Mouse (Mus musculus) CD4-positive, CD25-positive, alpha-beta regulatory T cell, adult 4 months (primary cell): ENCODE measurements around the gene Tas1r3. TPM values are rescaled to one million over a fixed set of nuclear protein-coding genes. Genes with fewer than 3 reads are reported as not detected.
A peak's percentile ranks its signal among the peaks of the same experiment; 100 is the strongest.

Source experiments
- ATAC-seq: one replicate; pipeline ENCODE4 v1.8.0; 2017
- polyA plus RNA-seq, 2 experiments: library from polyadenylated mRNA; unstranded; fragments of 100-300 nt; shearing (Covaris generic); gene quantifications; one replicate each; pipeline ENCODE4 v1.2.1; 2017

Gene Tas1r3
- polyA plus RNA-seq, 2 experiments from 2014 or later: 0.62 to 0.66 TPM

- no peak for ATAC-seq
Observed at GRCm38 (mm10) chr4:155886330-155886729, 23.2 kb upstream of the Tas1r3 start.

DNA sequence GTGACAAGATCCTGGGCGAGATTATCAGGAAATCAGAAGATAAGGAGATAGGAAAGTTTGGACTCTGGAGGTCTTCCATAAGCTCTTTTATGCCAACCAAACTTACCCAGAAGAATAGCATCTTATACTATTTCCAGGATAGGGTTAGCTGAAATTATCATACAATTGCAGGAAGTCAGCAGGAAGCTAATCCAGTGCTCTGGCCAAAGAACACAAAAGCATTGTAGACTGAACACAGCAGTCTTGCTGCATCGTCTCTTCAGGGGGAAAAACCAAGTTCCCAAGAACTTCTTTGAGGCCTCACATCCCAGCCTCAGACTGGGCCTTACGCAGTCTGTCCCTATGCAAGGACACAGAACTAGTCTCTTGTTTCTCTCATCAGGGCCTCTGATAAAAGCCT lies 20.4 kb upstream of the Tas1r3 start:
- no peak for ATAC-seq

DNA sequence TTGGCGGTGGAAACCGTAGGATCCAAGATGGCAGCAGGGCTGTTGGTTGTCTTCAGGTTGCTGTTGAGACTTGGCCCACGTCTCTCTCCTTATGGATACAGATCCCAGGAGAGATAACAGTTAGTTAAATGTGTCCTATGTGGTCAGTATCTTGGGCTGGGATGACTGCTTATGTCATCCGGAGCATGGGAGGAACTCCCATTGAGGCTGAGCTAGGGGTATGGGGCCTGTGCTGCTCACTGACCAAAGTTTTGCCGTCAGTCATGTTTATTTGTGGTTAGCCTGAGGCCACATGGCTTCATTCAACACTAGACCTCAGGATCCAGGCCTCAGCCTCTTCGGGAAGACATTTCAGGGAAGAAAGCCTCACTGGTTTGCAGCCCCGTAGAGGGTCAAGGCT lies 8.2 kb upstream of the Tas1r3 start:
- no peak for ATAC-seq

DNA sequence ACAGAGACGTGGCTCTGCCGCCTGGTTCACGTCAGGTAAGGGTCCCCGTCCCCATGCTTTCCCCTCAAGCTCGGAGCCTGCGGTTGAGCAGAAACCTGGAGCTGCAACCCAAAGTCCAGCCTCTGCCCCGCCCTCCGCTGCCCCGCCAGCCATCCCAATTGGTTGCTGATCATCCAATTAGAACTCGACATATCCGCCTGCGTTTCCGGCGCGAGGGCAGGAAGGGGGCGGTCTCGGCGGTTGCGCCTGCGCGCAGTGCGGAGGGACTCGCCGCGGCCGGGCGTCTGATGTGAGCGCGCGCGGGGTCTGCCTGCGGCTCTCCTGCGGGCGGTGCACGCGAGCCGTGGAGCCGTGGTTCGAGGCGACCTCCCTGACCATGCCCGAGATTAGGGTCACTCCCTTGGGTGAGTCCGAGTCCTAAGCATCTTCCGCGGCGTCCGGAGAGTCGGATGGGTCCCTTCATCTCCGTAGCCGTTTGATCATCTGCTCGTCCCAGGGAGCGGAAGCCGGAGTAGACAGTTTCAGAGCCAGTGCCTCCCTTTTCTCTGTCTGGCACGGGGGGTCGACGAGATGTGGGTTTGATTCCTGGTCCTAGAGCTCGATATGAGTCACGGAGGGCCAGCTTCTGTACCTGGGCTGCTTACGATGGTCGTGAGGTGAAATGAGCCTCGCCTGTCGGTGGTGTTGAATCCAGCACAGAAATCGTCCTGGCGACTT lies 6.3 kb upstream of the Tas1r3 start, which contains the start of the genes Cptp and Ints11:
Gene Cptp (minus strand): TSS at position 124 of the 717 bp plus-strand sequence.
Gene Ints11 (plus strand): TSS at position 230 of the 717 bp plus-strand sequence.
- peak; percentile 96 for ATAC-seq

GRCm38 (mm10) chr4:155868614-155869298 lies 5.6 kb upstream of the Tas1r3 start:
- ATAC-seq: peak; percentile 25

- ATAC-seq: no peak
Observed at GRCm38 (mm10) chr4:155861787-155862186, 1.4 kb downstream of the Tas1r3 start.

DNA sequence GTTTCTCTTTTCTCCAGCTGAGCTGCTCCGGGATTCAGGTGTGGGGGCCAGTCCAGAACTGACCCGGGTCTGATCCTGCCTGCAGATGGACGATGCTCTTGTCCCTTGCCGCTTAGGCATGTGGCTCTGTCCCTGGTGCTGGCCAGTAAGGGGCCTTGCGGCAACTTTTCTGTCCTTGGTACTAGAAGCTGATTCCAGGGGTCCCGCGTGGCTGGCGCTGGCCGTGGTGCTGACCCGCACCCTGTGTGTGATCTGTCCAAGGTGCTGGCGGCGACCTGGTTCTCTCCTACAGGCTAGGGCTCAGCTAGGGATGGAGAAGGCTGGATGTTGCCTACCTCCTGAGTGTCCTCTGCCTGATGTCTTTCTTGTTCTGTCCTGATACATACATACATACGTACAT lies 3.8 kb downstream of the Tas1r3 start:
- no peak for ATAC-seq

- no peak for ATAC-seq
Observed at GRCm38 (mm10) chr4:155856881-155857280, 6.3 kb downstream of the Tas1r3 start.

- ATAC-seq: no peak
Observed at GRCm38 (mm10) chr4:155856071-155856470, 7.1 kb downstream of the Tas1r3 start.

GRCm38 (mm10) chr4:155854991-155855390 lies 8.2 kb downstream of the Tas1r3 start:
- ATAC-seq: no peak

DNA sequence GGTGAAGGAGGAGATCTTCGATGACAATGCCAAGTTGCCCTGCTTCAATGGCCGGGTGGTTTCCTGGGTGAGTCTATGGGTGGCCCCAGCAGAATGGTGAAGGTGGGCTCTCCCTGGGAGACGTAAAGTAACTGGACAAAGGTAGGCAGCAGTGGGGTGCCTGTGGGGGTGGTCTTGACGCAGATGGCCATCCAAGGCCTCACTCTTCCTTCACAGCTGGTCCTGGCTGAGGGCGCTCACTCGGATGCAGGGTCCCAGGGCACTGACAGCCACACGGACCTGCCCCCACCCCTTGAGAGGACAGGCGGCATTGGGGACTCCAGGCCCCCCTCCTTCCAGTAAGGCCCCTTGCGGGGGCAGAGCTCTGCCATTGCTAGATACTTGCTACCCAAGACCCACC lies 9.7 kb downstream of the Tas1r3 start:
- no peak for ATAC-seq

GRCm38 (mm10) chr4:155851951-155852411 lies 11.2 kb downstream of the Tas1r3 start:
- ATAC-seq: no peak

DNA sequence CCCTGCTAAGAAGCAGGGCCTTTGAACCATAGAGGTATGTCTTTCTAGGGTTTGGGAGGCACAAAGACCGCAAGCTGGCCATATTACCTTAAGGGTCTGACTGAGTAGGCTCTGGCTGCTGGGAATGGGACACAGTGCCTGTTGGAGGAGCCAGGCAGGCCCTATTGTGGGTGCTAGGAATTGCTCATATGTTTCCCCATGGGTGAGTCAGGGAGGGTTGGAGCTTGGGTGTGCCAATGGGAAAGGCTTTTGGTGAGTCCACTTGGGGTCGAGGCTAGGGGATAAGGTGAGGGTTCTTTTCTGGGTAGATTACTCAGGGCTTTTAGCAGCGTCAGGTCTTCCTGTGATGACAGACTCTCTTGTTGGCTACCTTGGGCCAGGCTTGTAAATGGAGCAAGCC lies 11.8 kb downstream of the Tas1r3 start:
- no peak for ATAC-seq

- ATAC-seq: no peak
Observed at GRCm38 (mm10) chr4:155849792-155850451, 13.2 kb downstream of the Tas1r3 start.

DNA sequence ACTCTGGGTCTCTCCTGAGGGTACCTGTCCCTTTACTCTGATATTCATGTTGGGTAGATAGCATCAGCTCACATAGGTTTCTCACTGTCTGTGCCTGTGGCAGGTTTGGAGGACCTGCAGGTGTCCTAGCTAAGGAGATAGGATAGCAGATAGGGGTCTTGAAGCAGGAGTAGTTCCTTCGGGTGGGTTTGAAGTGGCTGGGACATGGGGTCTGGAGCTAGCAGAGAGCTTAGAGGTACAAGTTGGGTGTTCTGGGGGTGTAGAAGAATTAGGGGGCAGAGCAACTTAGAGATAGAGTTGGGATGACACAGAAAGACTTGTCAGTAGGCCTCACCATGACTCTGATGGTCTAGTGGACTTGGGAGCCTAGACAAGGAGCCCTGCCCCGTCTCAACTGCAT lies 13.8 kb downstream of the Tas1r3 start:
- no peak for ATAC-seq

DNA sequence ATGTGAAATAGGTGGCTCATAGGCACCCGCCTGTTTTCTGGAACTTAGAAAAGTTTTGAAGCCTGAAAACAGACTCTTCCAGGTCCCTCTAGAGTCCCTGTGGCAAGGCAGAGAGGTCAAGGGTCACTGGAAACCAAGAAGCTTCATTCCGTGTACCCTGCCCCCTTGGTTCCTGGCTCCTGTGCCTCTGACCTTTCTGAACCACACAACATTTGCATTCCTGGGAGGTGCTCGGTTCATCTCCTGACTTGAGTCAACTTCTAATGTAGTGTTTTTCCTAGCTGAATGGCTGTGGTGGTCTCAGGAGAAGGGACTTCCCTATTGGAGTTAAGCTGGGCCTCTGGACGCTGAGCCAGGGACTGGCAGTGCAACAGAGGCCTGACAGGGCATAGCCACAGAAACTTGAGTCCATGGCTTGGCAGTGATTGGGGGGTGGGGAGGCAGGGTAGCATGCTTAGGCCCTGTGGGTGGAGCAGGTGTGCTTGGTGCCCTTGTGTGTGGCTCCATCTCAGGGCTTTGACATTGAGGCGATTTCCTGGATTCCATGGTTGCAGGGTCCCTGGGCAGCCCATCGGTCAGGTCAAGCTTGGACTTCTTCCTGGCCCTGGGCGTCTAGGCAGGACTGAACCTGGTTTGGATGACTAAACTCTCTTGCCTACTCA lies 14.6 kb downstream of the Tas1r3 start:
- ATAC-seq: no peak

DNA sequence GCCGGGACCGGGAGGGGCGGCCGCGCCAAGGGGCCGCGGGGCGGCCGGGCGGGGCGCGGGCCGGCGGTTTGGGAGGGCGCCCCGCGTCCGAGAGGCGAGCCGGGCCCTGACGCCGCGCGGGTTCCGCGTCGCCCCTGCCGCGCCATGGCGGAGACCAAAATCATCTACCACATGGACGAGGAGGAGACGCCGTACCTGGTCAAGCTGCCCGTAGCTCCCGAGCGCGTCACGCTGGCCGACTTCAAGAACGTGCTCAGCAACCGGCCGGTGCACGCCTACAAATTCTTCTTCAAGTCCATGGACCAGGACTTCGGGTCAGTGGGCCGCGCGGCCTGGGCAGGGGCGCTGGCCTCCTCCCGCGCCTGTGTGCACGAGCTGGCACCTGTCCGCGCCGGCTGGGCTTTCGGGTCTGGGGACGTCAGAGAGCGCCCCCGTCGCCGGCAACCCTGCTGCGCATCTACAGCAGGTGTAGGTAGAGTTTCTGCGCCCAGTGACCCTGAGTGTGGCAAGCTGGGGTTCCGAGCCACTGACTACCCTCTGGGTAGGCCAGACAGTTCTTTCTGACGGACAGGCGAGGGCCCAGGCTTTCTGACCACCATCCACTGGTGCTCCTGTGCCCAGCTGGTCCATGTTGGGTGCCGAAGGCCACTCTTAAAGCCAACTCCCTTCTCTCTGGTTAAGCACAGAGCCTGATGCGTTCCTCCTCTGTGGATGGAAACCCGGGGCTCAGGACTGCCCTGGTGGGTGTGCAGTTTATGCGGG lies 15.4 kb downstream of the Tas1r3 start:
- ATAC-seq: peak; percentile 41

- peak; percentile 86 for ATAC-seq
Observed at GRCm38 (mm10) chr4:155846871-155847578, 16.1 kb downstream of the Tas1r3 start, which contains the start of gene Dvl1. TSS of gene Dvl1 (plus strand) at chr4:155847402.

DNA sequence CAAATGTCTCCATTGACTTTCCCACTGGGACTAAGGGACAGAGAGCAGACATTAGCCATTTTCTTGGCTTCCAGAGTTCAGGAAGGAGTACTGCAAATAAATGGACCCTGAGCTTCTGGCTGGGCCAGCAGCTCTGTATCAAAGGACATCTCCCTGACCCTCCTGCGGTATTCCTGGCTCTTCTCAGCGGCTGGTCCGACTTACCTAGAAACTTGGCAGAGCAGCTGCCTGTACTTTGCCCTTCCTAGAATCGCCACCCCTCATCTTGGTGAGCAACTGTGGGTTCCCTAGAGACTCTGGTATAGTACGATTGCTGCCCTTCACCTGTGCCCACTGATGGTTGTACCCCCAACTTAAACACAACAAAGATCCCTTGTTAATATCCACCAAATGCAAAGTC lies 19.9 kb downstream of the Tas1r3 start:
- no peak for ATAC-seq

GRCm38 (mm10) chr4:155841651-155842270 lies 21.4 kb downstream of the Tas1r3 start:
- no peak for ATAC-seq

DNA sequence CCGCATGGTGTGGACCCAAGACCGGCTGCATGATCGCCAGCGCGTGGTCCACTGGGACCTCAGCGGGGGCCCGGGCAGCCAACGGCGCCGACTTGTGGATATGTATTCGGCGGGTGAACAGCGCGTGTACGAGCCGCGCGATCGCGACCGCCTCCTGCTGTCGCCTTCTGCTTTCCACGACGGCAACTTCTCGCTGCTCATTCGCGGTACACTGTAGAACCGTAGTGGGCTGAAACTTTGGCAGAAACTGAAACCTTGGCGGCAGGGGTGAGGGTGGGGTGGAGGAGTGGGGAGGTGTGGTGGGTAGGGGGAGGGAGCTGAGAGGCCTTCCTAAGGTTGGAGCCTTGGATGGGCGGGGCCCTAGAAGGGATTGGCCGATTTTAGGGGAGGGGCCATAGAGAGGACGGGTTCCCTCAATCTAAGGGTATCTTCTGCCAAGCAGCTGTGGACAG lies 22.1 kb downstream of the Tas1r3 start:
- ATAC-seq: peak; percentile 88
